Mouse (Mus musculus) yolk sac, embryonic 10.5 days (tissue): ENCODE data around the gene Kdm1b.

Experiments used
- DNase-seq: peaks from one replicate; pipeline ENCODE4 v3.0.0-alpha.2; 2017; ENCODE audit warnings: low spot score

Gene Kdm1b

GRCm38 (mm10) chr13:47043030-47043680, at the start of gene Kdm1b:
TSS of gene Kdm1b (plus strand) at chr13:47043499.
- peak; percentile 99 for DNase-seq

- DNase-seq, result no peak
Observed at GRCm38 (mm10) chr13:46997355-46997754, 45.9 kb upstream of the Kdm1b start.

- no peak for DNase-seq
Observed at GRCm38 (mm10) chr13:46999498-46999897, 43.8 kb upstream of the Kdm1b start.

DNA sequence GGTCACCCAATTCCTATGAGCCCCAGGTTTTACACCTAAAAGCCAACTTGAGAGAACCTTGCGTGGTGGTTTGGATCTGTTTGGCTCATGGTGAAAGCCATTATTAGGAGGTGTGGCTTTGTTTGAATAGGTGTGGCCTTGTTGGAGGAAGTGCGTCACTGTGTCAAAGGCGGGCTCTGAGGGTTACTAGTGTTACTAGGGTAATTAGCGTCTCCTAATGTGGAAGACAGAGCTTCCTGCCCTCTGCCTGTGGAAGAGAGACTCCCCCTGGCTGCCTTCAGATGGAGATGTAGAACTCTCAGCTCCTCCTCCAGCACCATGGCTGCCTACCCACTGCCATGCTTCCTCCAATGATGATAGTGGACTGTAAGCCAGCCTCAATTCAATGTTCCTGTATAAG, 41.7 kb upstream of the Kdm1b start:
- DNase-seq, result no peak

- DNase-seq, result no peak
Observed at GRCm38 (mm10) chr13:47013740-47014139, 29.6 kb upstream of the Kdm1b start.

GRCm38 (mm10) chr13:47014334-47015194, 28.7 kb upstream of the Kdm1b start, which contains the start of gene Nhlrc1:
TSS of gene Nhlrc1 (minus strand) at chr13:47014850.
- peak; percentile 27 for DNase-seq

- no peak for DNase-seq
Observed at GRCm38 (mm10) chr13:47015195-47015501, 28.2 kb upstream of the Kdm1b start.

GRCm38 (mm10) chr13:47017259-47017658, 26.0 kb upstream of the Kdm1b start:
- DNase-seq, result no peak

DNA sequence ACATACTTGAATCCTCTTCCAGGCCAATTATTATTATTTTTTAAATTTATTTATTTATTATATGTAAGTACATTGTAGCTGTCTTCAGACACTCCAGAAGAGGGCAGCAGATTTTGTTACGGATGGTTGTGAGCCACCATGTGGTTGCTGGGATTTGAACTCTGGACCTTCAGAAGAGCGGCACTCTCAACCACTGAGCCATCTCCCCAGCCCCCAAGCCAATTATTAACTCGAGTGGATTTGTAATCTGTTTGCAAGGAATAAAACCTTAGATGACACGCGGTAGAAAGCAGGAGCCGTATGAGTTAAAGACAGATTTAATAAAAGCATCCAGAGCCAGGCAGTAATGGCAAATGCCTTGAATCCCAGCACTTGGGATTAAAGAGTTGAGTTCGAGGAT, 23.5 kb upstream of the Kdm1b start:
- no peak for DNase-seq

- DNase-seq, result no peak
Observed at GRCm38 (mm10) chr13:47020798-47021197, 22.5 kb upstream of the Kdm1b start.

DNA sequence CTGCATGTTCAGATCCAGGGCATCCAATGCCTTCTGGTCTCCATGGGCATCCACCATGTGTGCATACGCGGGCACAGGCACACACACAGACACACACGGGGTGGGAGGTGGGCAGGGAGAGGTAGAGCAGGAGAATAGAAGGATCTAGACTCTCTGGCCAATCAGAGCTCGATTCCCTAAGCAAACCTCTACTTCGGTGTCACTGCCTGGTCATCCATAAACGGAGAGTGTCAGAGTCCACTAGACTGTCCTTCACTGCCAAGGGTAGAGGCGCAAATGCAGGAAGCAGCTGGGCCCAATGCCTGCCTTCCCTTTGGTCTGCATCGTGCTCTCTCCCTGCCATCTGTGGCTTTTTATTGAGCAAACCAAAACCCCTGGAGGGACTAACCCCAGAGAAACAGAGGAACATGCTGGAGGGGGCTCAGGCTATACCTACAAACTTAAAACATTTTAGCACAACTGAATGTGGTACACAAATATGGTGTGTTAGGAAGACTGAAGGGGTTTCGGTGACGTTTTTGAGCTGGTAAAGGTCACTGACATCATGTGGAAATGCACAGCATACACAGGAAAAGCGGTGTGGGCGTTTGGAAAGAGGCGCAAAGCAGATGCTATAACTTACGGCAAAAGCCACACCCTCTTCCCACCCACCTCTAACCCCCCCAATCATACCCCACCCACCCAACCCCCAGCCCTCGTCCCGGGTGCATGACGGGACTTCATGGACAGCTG, 12.8 kb upstream of the Kdm1b start:
- no peak for DNase-seq

DNA sequence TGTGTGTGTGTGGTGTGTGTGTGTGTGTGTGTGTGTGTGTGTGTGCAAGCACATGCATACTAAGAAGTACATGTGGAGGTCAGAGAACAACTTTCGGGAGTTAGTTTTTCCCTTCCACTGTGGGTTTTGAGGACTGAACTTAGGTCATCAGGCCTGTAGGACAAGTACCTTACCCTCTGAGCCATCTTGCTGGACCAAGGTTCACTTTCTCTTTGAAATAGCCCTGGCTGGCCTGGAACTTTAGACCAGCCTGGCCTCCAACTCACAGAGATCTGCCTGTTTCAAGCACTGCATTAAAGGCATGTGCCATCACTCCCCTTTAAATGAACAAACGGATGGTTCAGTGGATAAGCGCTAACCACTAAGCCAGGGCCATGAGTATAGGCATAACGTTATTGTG, 9.7 kb upstream of the Kdm1b start:
- no peak for DNase-seq

DNA sequence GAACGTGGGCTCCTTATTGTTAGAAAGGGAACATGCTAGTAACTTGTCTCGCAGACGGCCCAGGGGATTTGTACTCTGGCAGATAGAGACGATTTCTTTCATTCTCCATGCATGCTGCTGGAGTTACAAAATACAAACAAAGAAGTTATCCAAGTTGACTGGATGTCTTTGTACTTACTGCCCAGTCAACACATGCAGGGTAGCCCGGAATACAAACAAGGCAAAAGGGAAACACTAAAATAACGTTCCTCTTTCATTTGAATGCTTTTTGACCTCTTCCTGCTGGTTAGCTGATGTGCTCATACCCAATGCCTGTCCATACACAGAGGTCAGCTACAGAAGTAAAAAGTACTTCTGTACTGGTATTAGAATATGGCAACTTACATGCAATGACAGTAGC, 5.4 kb upstream of the Kdm1b start:
- no peak for DNase-seq

- no peak for DNase-seq
Observed at GRCm38 (mm10) chr13:47040061-47040460, 3.2 kb upstream of the Kdm1b start.

DNA sequence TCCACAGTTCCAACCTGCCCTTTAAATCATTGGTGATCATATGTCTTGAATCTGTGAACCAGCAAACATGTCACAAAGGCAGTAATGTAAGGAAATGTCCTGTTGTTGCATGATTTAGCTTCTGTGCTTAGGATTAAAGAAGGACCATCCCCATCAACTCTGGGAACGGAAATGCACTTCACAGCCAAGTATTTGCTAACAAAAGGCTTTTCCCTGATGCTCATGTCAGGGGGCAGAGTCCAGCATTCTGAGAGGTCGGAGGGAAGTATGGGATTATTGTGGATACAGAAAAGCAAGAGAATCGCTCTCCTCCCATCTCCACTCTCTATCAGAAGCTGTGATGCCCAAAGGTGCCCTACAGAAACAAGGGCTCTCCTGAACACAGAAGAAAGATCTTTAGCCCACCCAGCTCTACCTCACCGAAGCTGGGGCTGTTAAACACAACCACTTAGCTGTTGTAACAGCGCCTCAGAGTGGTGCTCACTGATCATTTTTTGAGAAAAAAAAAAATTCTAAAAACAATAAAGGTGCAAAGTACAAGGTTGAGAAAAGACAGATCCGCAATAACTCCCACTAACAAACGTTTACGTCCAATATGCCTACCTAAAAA, 1.2 kb upstream of the Kdm1b start:
- DNase-seq, result peak; percentile 44

GRCm38 (mm10) chr13:47043833-47044616, 726 bp downstream of the Kdm1b start:
- no peak for DNase-seq

DNA sequence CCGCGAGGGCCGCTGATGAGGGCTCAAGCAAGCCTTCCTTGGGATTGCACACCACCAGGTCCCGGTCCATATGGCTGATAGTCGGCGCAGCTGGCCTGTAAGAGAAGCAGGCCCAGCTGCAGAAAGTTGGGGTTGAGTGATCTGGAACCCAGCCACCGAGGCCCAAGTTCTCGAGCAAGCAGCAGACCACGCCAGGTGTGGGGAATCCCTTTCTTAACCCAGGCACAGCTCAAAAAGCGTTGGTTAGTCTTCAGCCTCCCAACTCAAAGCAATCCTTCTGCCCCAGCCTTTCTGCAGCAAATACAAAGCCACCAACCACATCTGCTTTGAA, 1.3 kb downstream of the Kdm1b start, which contains the start of gene Tpmt:
TSS of gene Tpmt (minus strand) at position 121 of the 331 bp plus-strand sequence.
- DNase-seq, result no peak

- DNase-seq, result no peak
Observed at GRCm38 (mm10) chr13:47047996-47048395, 4.7 kb downstream of the Kdm1b start.

- no peak for DNase-seq
Observed at GRCm38 (mm10) chr13:47050009-47050408, 6.7 kb downstream of the Kdm1b start.

DNA sequence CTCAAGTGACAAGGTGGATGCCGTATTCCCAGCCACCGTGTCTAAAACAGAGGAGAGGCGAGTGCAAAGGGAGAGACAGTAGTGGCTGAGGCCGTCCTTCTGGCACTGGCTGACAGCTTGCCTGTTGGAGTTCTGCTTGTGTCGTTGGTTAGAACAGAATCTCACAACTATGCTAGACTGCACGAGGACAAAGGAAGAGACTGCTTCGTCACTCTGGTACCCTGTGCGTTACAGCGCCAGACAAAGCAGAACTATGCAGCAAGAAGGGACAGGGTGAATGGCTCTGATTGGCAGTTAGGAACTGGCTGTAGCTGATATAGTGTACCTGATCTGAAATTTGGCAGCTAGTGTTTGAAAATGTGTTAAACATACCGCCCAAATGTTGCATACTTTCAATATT, 10.7 kb downstream of the Kdm1b start:
- no peak for DNase-seq

DNA sequence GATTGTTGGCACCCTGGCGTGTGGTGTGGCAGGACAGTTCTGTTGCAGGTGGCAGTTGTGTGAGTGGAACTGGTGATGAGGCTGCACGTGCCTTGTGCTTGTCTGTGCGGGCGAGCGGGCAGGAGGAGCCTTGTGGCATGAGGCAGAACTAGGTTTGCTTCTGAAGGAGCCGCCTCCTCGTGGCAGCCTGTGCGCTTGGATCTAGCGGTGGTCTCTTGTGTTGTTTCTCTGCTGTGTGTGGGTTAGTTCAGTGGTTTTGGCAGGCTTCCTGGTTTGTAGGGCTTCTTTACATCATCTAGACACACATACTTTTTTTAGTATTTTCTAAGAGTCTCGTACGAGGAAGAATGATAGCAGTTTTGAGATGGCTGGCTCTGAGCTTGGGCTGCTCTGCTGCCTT, 12.8 kb downstream of the Kdm1b start:
- DNase-seq, result no peak

- no peak for DNase-seq
Observed at GRCm38 (mm10) chr13:47056781-47057180, 13.5 kb downstream of the Kdm1b start.
